Mouse (Mus musculus): ENCODE measurements at regions not wholly inside any gene's neighbourhood (a gene's known extent, or its start where the extent isn't known, plus 50 kb on each side); places are given as distances from the start of the nearest gene placed in this dataset.

GRCm38 (mm10) chr5:18137450-18138061, 175.2 kb downstream of the Gnat3 start:
- Histone ChIP-seq H3K27ac (ENCODE audit: low read depth, low read length) (no peak overlapping the region), H3K27me3 (ENCODE audit: control insufficient read depth, insufficient read depth, low read length) (no peaks in the 10 kb centered on the region), H3K4me1 (ENCODE audit: control insufficient read depth, insufficient read depth, low read length) (no peaks in the 10 kb centered on the region), H3K36me3 (ENCODE audit: control insufficient read depth, insufficient read depth, low read length) (no peaks in the 10 kb centered on the region), H3K9ac (ENCODE audit: low read depth, low read length) (no peak overlapping the region), H3K9me3 (replicated peaks; ENCODE audit: control insufficient read depth, low read length) (no peaks in the 10 kb centered on the region), H3K4me2 (no peak overlapping the region), H3K4me3 (ENCODE audit: low read depth, low read length) (no peak overlapping the region)
- WGBS (ENCODE audit: insufficient replicate concordance): 69% methylated on average over 4 of the region's 4 CpGs
- ATAC-seq (replicated peaks; ENCODE audit: insufficient number of reproducible peaks, low FRiP score, low TSS enrichment): no peak

GRCm38 (mm10) chr5:18152241-18152640, 189.9 kb downstream of the Gnat3 start:
- no peaks in the 10 kb centered on the region for H3K9me3 ChIP-seq (replicated peaks; ENCODE audit: control insufficient read depth, low read length)
- no peak for ATAC-seq (replicated peaks; ENCODE audit: insufficient number of reproducible peaks, low FRiP score, low TSS enrichment)
- no peak overlapping the region for H3K27ac ChIP-seq (ENCODE audit: low read depth, low read length)
- H3K27me3 ChIP-seq (ENCODE audit: control insufficient read depth, insufficient read depth, low read length): no peaks in the 10 kb centered on the region
- no peak overlapping the region for H3K4me3 ChIP-seq (ENCODE audit: low read depth, low read length)
- no peaks in the 10 kb centered on the region for H3K4me1 ChIP-seq (ENCODE audit: control insufficient read depth, insufficient read depth, low read length)
- no peaks in the 10 kb centered on the region for H3K36me3 ChIP-seq (ENCODE audit: control insufficient read depth, insufficient read depth, low read length)
- 48% methylated on average over 1 of the region's 1 CpGs for WGBS (ENCODE audit: insufficient replicate concordance)
- H3K4me2 ChIP-seq: no peak overlapping the region
- no peak overlapping the region for H3K9ac ChIP-seq (ENCODE audit: low read depth, low read length)

- no peaks in the 10 kb centered on the region for H3K4me1 ChIP-seq (ENCODE audit: control insufficient read depth, insufficient read depth, low read length)
- WGBS (ENCODE audit: insufficient replicate concordance): 100% methylated on average over 1 of the region's 1 CpGs
- ATAC-seq (replicated peaks; ENCODE audit: insufficient number of reproducible peaks, low FRiP score, low TSS enrichment): no peak
These were observed 191.4 kb downstream of the Gnat3 start for GRCm38 (mm10) chr5:18153703-18154102.

GRCm38 (mm10) chr5:18163515-18163914, 196.6 kb downstream of the Gnai1 start:
- no peaks in the 10 kb centered on the region for H3K9me3 ChIP-seq (replicated peaks; ENCODE audit: control insufficient read depth, low read length)
- H3K27ac ChIP-seq (ENCODE audit: low read depth, low read length): no peak overlapping the region
- H3K4me3 ChIP-seq (ENCODE audit: low read depth, low read length): no peak overlapping the region
- H3K9ac ChIP-seq (ENCODE audit: low read depth, low read length): no peak overlapping the region
- no peak overlapping the region for H3K4me2 ChIP-seq
- H3K4me1 ChIP-seq (ENCODE audit: control insufficient read depth, insufficient read depth, low read length): no peaks in the 10 kb centered on the region
- no peak for ATAC-seq (replicated peaks; ENCODE audit: insufficient number of reproducible peaks, low FRiP score, low TSS enrichment)
- H3K36me3 ChIP-seq (ENCODE audit: control insufficient read depth, insufficient read depth, low read length): no peaks in the 10 kb centered on the region
- H3K27me3 ChIP-seq (ENCODE audit: control insufficient read depth, insufficient read depth, low read length): no peaks in the 10 kb centered on the region

More at GRCm38 (mm10) chr5:18153703-18154102, 191.4 kb downstream of the Gnat3 start:
- Histone ChIP-seq H3K36me3 (ENCODE audit: control insufficient read depth, insufficient read depth, low read length) (no peaks in the 10 kb centered on the region), H3K4me3 (ENCODE audit: low read depth, low read length) (no peak overlapping the region), H3K27ac (ENCODE audit: low read depth, low read length) (no peak overlapping the region), H3K4me2 (no peak overlapping the region), H3K27me3 (ENCODE audit: control insufficient read depth, insufficient read depth, low read length) (no peaks in the 10 kb centered on the region), H3K9ac (ENCODE audit: low read depth, low read length) (no peak overlapping the region), H3K9me3 (replicated peaks; ENCODE audit: control insufficient read depth, low read length) (no peaks in the 10 kb centered on the region)

GRCm38 (mm10) chr5:18177810-18178209, 182.3 kb downstream of the Gnai1 start:
- Histone ChIP-seq H3K4me2 (no peak overlapping the region), H3K36me3 (ENCODE audit: control insufficient read depth, insufficient read depth, low read length) (no peaks in the 10 kb centered on the region), H3K9me3 (replicated peaks; ENCODE audit: control insufficient read depth, low read length) (no peaks in the 10 kb centered on the region), H3K9ac (ENCODE audit: low read depth, low read length) (no peak overlapping the region), H3K27ac (ENCODE audit: low read depth, low read length) (no peak overlapping the region), H3K4me3 (ENCODE audit: low read depth, low read length) (no peak overlapping the region), H3K27me3 (ENCODE audit: control insufficient read depth, insufficient read depth, low read length) (no peaks in the 10 kb centered on the region), H3K4me1 (ENCODE audit: control insufficient read depth, insufficient read depth, low read length) (no peaks in the 10 kb centered on the region)
- no peak for ATAC-seq (replicated peaks; ENCODE audit: insufficient number of reproducible peaks, low FRiP score, low TSS enrichment)
- WGBS (ENCODE audit: insufficient replicate concordance): 82% methylated on average over 3 of the region's 3 CpGs

GRCm38 (mm10) chr5:18211395-18212057, 148.6 kb downstream of the Gnai1 start:
- H3K4me2 ChIP-seq: no peak overlapping the region
- no peak overlapping the region for H3K27ac ChIP-seq (ENCODE audit: low read depth, low read length)
- 72% methylated on average over 4 of the region's 4 CpGs for WGBS (ENCODE audit: insufficient replicate concordance)
- ATAC-seq (replicated peaks; ENCODE audit: insufficient number of reproducible peaks, low FRiP score, low TSS enrichment): no peak
- no peaks in the 10 kb centered on the region for H3K9me3 ChIP-seq (replicated peaks; ENCODE audit: control insufficient read depth, low read length)
- no peak overlapping the region for H3K9ac ChIP-seq (ENCODE audit: low read depth, low read length)
- H3K27me3 ChIP-seq (ENCODE audit: control insufficient read depth, insufficient read depth, low read length): no peaks in the 10 kb centered on the region
- H3K4me1 ChIP-seq (ENCODE audit: control insufficient read depth, insufficient read depth, low read length): no peaks in the 10 kb centered on the region
- H3K4me3 ChIP-seq (ENCODE audit: low read depth, low read length): no peak overlapping the region
- H3K36me3 ChIP-seq (ENCODE audit: control insufficient read depth, insufficient read depth, low read length): no peaks in the 10 kb centered on the region
